Mouse (Mus musculus): ENCODE results near the gene Prr15.

DNA sequence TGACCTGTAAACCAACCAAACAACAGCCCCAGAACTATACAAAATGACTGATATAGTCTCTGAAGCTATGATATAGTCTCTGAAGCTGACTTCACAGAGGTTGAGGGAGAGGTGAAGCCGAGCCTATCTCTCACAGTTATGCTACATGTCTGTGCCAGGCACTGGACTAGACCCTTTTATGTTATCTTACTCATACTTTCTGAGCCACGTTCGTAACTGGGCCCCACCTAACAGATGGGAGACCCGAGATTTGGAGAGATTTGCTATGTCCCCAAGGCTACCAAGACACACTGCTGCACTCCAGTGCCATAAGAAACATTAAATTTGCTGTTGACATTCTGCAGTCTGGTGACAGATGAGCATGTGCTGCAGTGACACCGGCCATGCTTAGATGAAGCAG lies 41.0 kb downstream of the Prr15 start:
- TF ChIP-seq CTCF (IDR thresholded peaks at IDR 0.05; ENCODE audit: control insufficient read depth, insufficient read depth, low read length): no peak
- TF ChIP-seq POLR2A (IDR thresholded peaks at IDR 0.05; ENCODE audit: borderline replicate concordance, control insufficient read depth, low read depth, low read length): no peak
